Mouse (Mus musculus) hindbrain, embryonic 15.5 days (tissue): ENCODE results near the gene Npas3. TPM values are rescaled to one million over a fixed set of nuclear protein-coding genes. Genes with fewer than 3 reads are reported as not detected.

ENCODE experiments used
- ATAC-seq: fragments of 200-750 bp; cut with Nextera tagmentation; 2 replicates; pipeline ENCODE4 v1.8.0; 2017; ENCODE audit warnings: low read depth, moderate number of reproducible peaks, moderate TSS enrichment; ENCODE audit not compliant: low FRiP score
- H3K27ac ChIP-seq: fragments of 300-500 bp; sonication (generic); replicated peaks from 2 replicates; pipeline ENCODE4 v1.5.1; 2015; ENCODE audit warnings: mild to moderate bottlenecking, inconsistent platforms
- H3K27me3 ChIP-seq: fragments of 300-500 bp; sonication (generic); 2 replicates; pipeline ENCODE4 v1.6.1; 2015; ENCODE audit warnings: control low read depth, inconsistent platforms
- H3K36me3 ChIP-seq: fragments of 300-500 bp; sonication (generic); 2 replicates; pipeline ENCODE4 v1.6.1; 2015; ENCODE audit warnings: control low read depth, inconsistent platforms
- H3K4me1 ChIP-seq: fragments of 300-500 bp; sonication (generic); replicated peaks from 2 replicates; pipeline ENCODE4 v1.6.1; 2015; ENCODE audit warnings: control low read depth, inconsistent platforms
- H3K4me2 ChIP-seq: fragments of 300-500 bp; sonication (generic); 2 replicates; pipeline ENCODE4 v1.6.1; 2015; ENCODE audit warnings: moderate library complexity, mild to moderate bottlenecking, inconsistent platforms
- H3K4me3 ChIP-seq: fragments of 300-500 bp; sonication (generic); 2 replicates; pipeline ENCODE4 v1.5.1; 2015; ENCODE audit warnings: mild to moderate bottlenecking, inconsistent platforms
- H3K9ac ChIP-seq: fragments of 300-500 bp; sonication (generic); 2 replicates; pipeline ENCODE4 v1.6.1; 2015; ENCODE audit warnings: inconsistent platforms
- H3K9me3 ChIP-seq: fragments of 300-500 bp; sonication (generic); 2 replicates; pipeline ENCODE4 v1.6.1; 2016; ENCODE audit warnings: control low read depth, inconsistent platforms
- WGBS: fragments of 180-500 bp; shearing (Covaris S2); methylation state at CpG from one replicate; pipeline ENCODE4 v1.1.7; 2015; 5-methylcytosine and 5-hydroxymethylcytosine counted together
- polyA plus RNA-seq: library from polyadenylated mRNA; unstranded; fragments of >200 nt; fragmentation: Nextera tagmentation; extraction: Ambion mirVana; gene quantifications from 2 replicates; pipeline ENCODE4 v1.2.1, GENCODE M21; 2015

The Npas3 gene
- polyA plus RNA-seq, 1 experiment from 2014 or later: 27.1 TPM

GRCm38 (mm10) chr12:53997141-53997540 lies 748.7 kb downstream of the Npas3 start:
- H3K4me2 ChIP-seq: no peak overlapping the region
- H3K36me3 ChIP-seq: no peaks in the 10 kb centered on the region
- H3K27me3 ChIP-seq: no peaks in the 10 kb centered on the region
- no peak overlapping the region for H3K27ac ChIP-seq
- no peak overlapping the region for H3K9ac ChIP-seq
- no peak for ATAC-seq
- H3K4me3 ChIP-seq: no peak overlapping the region
- H3K9me3 ChIP-seq: no peaks in the 10 kb centered on the region
- whole genome bisulfite sequencing: 89% methylated on average over 3 of the region's 3 CpGs
- peaks cover 15% of the 10 kb centered on the region; the same call in 1 of the 2 replicates for H3K4me1 ChIP-seq

GRCm38 (mm10) chr12:53999647-54000637 lies 751.5 kb downstream of the Npas3 start:
- H3K27ac ChIP-seq: 0 out of 2 replicates have a peak overlapping the region, but pooled peaks have one; percentile 13
- 53% methylated on average over 15 of the region's 15 CpGs for WGBS

GRCm38 (mm10) chr12:54002496-54002895 lies 754.0 kb downstream of the Npas3 start:
- H3K27ac ChIP-seq: no peak overlapping the region
- H3K9ac ChIP-seq: no peak overlapping the region
- peaks cover 6% of the 10 kb centered on the region; the same call in 1 of the 2 replicates for H3K4me1 ChIP-seq
- no peaks in the 10 kb centered on the region for H3K27me3 ChIP-seq
- H3K4me3 ChIP-seq: no peak overlapping the region
- 81% methylated on average over 4 of the region's 4 CpGs for WGBS
- H3K9me3 ChIP-seq: no peaks in the 10 kb centered on the region
- no peak overlapping the region for H3K4me2 ChIP-seq
- H3K36me3 ChIP-seq: no peaks in the 10 kb centered on the region
- ATAC-seq: no peak

More at GRCm38 (mm10) chr12:53999647-54000637, 751.5 kb downstream of the Npas3 start:
- Histone ChIP-seq H3K9me3 (no peaks in the 10 kb centered on the region), H3K4me1 (peaks cover 12% of the 10 kb centered on the region; the same call in 1 of the 2 replicates), H3K9ac (no peak overlapping the region), H3K36me3 (no peaks in the 10 kb centered on the region), H3K27me3 (no peaks in the 10 kb centered on the region), H3K4me2 (no peak overlapping the region), H3K4me3 (no peak overlapping the region)
- no peak for ATAC-seq

GRCm38 (mm10) chr12:54004606-54005005 lies 756.1 kb downstream of the Npas3 start:
- no peak overlapping the region for H3K4me3 ChIP-seq
- H3K27ac ChIP-seq: no peak overlapping the region
- no peak for ATAC-seq
- no peaks in the 10 kb centered on the region for H3K9me3 ChIP-seq
- H3K9ac ChIP-seq: no peak overlapping the region
- H3K27me3 ChIP-seq: no peaks in the 10 kb centered on the region
- H3K4me2 ChIP-seq: no peak overlapping the region
- no peaks in the 10 kb centered on the region for H3K36me3 ChIP-seq
- H3K4me1 ChIP-seq: peaks cover 6% of the 10 kb centered on the region; the same call in 1 of the 2 replicates
- 65% methylated on average over 8 of the region's 8 CpGs for WGBS

GRCm38 (mm10) chr12:54005546-54005945 lies 757.1 kb downstream of the Npas3 start:
- Histone ChIP-seq H3K4me2 (no peak overlapping the region), H3K9ac (no peak overlapping the region), H3K9me3 (no peaks in the 10 kb centered on the region), H3K4me3 (no peak overlapping the region), H3K4me1 (peaks cover 2% of the 10 kb centered on the region; the same call in 1 of the 2 replicates), H3K27me3 (no peaks in the 10 kb centered on the region), H3K27ac (no peak overlapping the region), H3K36me3 (no peaks in the 10 kb centered on the region)
- 84% methylated on average over 4 of the region's 4 CpGs for WGBS
- ATAC-seq: no peak

GRCm38 (mm10) chr12:54015304-54015703 lies 766.8 kb downstream of the Npas3 start:
- Histone ChIP-seq H3K4me3 (no peak overlapping the region), H3K36me3 (no peaks in the 10 kb centered on the region), H3K4me2 (no peak overlapping the region), H3K9ac (no peak overlapping the region), H3K4me1 (no peaks in the 10 kb centered on the region), H3K27ac (no peak overlapping the region), H3K9me3 (no peaks in the 10 kb centered on the region), H3K27me3 (no peaks in the 10 kb centered on the region)
- no peak for ATAC-seq

GRCm38 (mm10) chr12:54017949-54018348 lies 769.5 kb downstream of the Npas3 start:
- 69% methylated on average over 8 of the region's 8 CpGs for WGBS

GRCm38 (mm10) chr12:54019979-54020378 lies 771.5 kb downstream of the Npas3 start:
- no peaks in the 10 kb centered on the region for H3K4me1 ChIP-seq
- WGBS: 63% methylated on average over 8 of the region's 8 CpGs

More at GRCm38 (mm10) chr12:54017949-54018348, 769.5 kb downstream of the Npas3 start:
- Histone ChIP-seq H3K9ac (no peak overlapping the region), H3K27ac (no peak overlapping the region), H3K36me3 (no peaks in the 10 kb centered on the region), H3K4me3 (no peak overlapping the region), H3K27me3 (no peaks in the 10 kb centered on the region), H3K4me2 (no peak overlapping the region), H3K9me3 (no peaks in the 10 kb centered on the region), H3K4me1 (no peaks in the 10 kb centered on the region)
- no peak for ATAC-seq

GRCm38 (mm10) chr12:54034666-54035346 lies 786.3 kb downstream of the Npas3 start:
- Histone ChIP-seq H3K4me1 (peaks cover 31% of the 10 kb centered on the region), H3K4me3 (no peak overlapping the region), H3K27me3 (no peaks in the 10 kb centered on the region), H3K9me3 (no peaks in the 10 kb centered on the region), H3K27ac (peak overlapping the region; percentile 82), H3K9ac (no peak overlapping the region), H3K36me3 (no peaks in the 10 kb centered on the region), H3K4me2 (no peak overlapping the region)
- ATAC-seq: peak; percentile 95
- WGBS: 12% methylated on average over 8 of the region's 8 CpGs

More at GRCm38 (mm10) chr12:54019979-54020378, 771.5 kb downstream of the Npas3 start:
- Histone ChIP-seq H3K27me3 (no peaks in the 10 kb centered on the region), H3K4me2 (no peak overlapping the region), H3K27ac (no peak overlapping the region), H3K36me3 (no peaks in the 10 kb centered on the region), H3K4me3 (no peak overlapping the region), H3K9ac (no peak overlapping the region), H3K9me3 (no peaks in the 10 kb centered on the region)
- ATAC-seq: no peak

- ATAC-seq: no peak
- Histone ChIP-seq H3K9me3 (no peaks in the 10 kb centered on the region), H3K27ac (no peak overlapping the region), H3K36me3 (no peaks in the 10 kb centered on the region), H3K4me3 (no peak overlapping the region), H3K9ac (no peak overlapping the region), H3K4me1 (peaks cover 24% of the 10 kb centered on the region), H3K4me2 (no peak overlapping the region), H3K27me3 (no peaks in the 10 kb centered on the region)
- 97% methylated on average over 3 of the region's 3 CpGs for WGBS
These were observed 789.1 kb downstream of the Npas3 start for GRCm38 (mm10) chr12:54037602-54038001.

GRCm38 (mm10) chr12:54042996-54043544 lies 794.6 kb downstream of the Npas3 start:
- H3K4me3 ChIP-seq: no peak overlapping the region
- peaks cover 2% of the 10 kb centered on the region; the same call in 1 of the 2 replicates for H3K4me1 ChIP-seq
- H3K27me3 ChIP-seq: no peaks in the 10 kb centered on the region
- no peak overlapping the region for H3K27ac ChIP-seq
- ATAC-seq: no peak
- H3K9ac ChIP-seq: no peak overlapping the region
- H3K9me3 ChIP-seq: no peaks in the 10 kb centered on the region
- no peak overlapping the region for H3K4me2 ChIP-seq
- H3K36me3 ChIP-seq: no peaks in the 10 kb centered on the region
- 54% methylated on average over 9 of the region's 9 CpGs for WGBS
